Mouse (Mus musculus): Measurements from ENCODE around the gene Knstrn.
A peak's percentile ranks its signal among the peaks of the same experiment; 100 is the strongest.

Knstrn gene

DNA sequence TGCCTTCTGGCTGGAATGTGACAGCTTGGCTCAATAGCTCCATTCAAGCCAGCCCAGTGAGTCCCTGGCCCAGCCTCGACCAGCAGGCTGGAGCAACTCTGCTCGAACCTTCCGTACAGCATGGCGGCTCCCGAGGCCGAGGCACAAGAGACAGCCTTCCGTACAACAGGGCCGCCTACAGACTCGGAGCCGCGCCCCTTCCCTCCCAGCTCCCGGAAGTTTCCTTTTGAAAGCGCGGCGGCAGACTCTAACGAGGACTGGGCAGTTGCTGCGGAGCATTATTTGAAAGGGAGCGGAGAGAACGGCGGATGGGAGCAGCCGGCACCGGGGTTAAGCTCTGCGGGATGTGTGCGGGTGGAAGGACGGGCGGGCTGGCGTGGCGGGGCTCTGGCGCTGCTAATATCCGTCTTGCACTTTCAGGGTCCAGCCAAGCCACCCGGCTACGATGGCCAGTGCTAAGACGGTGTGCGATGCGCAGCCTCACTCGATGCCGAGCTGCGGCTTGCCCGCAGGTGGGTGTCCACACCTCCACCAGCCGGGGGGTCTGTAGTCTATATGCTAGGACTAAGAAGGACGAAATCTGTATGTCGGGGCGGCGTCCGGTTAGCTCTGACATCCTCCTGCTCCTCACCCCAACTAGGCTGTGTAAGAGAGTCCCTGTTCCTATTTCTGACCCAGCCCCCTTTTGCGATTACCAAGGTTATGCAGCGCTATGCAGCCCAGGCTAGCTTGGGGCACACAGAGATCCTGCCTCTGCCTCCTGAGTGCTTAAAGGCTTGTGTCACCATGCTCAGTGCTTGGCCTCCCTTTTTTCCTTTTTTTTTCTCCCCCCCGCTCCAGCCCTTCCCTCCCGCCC, at the start of gene Knstrn:
Gene Knstrn (plus strand): TSS at position 23 of the 856 bp plus-strand sequence.
- peak; percentile 84 to 90 for DNase-seq

DNA sequence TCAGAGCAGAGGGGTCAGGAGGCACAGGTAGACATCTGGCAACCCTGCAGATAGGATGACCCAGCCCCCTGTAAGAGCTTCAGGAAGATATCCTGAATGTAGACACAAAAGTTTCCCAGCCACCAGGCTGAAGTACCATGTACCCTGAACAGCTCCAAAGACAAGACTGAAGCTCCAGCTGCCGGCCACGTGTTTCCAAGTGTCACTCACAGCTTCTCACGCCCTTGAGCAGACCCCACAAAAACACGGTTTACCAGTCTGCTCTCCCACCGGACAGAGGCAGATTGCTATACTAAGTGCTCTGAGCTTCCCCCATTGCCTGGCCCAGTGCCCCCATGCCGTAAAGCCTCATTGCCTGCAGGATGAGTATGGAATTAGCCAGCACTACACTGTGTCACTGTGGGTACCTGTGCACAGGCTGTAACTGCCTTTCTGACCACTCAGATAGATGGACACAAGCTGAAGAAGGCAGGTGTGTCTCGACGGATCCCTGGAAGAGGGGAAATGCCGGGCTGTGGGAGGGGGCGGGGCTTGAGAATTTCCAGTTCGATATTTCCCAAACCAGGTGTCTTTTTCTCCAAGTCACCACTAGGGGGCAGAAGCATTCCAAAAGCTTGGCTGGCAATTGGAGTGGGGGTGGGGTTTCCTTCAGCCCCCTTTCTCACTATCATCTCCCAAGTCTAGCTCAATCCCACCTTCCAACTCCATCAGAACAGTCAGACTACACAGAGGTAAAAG, 49.5 kb upstream of the Knstrn start:
- peak; percentile 59 to 77 for DNase-seq

DNA sequence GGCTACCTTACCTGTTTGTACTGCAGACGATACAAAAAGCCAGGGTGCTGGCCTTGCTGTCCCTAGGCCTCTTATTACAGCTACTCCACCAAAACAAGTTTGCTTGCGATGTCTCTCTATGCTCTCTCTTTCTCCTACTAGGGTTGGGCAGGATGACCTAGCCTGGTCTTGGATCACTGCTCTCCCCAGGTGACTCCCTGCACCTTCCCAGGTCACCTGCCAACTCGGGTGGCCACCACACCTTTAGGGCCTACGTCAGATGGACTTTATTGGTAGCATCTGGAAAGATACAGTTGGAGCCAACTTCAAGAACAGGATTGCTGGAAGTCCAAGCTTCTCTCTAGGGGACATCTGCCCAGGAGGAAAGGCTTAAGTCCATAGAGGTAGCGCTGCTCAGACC, 48.9 kb upstream of the Knstrn start:
- DNase-seq: no peak

DNA sequence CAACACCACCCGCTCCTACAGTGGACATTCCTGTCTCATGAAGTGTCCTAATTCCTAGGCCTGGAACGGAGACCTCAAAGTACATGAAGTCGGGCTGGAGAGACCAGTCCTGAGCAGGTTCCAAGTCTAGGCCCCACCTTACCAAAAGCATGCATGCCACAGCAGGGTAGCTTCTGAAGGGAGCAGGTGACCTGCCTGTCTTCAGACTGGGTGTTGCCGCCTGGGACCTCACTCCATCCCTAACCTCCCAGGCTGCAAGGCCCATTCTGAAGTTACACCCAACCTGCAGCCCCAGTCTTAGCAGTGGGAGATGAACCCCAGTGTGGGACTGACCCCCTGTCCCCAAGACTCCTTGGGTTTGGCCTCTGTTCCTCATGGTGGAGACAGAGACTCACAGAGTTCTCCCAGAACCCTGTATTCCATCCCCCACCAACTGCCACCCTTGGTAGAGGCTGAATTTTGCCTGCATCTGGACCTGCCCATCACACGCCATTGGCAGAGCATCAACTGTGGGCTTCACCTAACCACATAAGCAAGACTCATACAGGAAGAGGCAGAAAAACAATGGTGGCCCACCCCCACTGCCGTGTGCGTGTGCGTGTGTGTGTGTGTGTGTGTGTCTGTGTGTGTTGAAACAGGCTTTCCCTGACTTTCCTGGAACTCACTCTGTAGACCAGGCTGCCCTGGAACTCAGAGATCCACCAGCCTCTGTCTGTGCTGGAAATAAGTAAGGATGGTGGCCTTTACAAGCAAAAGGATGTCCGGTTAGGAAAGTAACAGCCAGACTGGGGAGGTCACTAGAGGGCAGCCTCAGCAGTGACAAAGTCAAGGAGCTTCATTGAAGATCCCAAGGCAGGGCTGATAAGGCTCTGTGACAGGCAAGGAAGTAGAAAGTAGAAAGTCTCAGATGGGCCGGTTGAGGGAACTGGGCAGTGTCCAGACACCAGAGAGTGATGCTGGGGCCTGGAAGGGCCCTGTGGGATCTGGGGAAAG, 47.5 kb upstream of the Knstrn start:
- DNase-seq: no peak

DNA sequence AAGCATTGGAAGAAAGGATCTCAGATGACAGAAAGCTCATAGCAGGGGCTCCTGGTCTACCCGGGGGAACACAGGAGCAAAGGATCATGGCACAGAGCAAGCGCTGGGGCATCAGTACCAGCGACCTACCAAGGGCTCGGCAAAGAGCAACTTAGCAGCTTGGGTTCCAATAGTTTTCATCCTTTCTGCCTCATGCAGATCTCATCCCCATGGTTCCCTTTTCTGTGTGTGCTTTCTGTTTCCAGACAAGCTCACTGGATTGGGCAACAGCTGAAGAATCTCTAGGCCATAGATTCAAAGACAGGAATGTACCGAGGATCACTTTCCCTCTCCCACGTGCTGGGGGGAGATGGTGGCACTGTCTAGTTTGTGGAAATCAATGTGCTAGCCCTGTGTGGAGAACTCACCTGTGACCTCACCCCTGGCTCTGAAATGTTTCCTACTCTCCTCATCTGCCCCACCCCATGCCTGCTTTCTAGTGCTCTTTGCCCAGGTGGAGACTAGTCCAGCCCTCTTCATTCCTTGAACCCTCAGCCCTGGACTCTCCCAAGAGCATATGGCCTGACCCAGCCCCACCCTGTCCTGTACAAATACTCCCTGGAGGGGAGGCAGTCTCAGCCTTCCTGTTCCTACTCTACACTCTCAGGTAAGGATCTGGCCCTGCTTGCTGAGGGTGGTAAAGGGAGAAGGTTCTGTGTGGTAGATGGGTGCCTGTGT, 41.5 kb upstream of the Knstrn start, which contains the start of gene Phgr1:
Gene Phgr1 (plus strand): TSS at position 612 of the 717 bp plus-strand sequence.
- no peak for DNase-seq

DNA sequence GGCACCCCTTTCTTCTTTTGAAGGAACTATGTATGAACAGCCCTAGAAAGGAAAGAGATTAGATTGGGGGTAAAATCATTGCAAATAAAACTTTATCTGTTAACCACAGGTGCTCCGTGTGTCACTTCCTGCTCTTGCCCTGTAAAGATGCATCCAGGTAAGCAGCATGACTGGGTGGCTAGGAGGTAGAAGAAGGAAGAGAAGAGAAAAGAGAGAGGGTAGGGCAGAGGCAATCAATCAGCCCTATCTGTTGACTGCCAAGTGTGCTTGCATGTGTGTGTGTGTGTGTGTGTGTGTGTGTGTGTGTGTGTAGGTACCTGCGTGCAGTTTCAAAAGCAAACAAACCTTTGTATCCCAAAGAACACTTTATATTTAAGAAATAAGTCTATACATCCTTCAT, 39.3 kb upstream of the Knstrn start:
- DNase-seq: no peak

DNA sequence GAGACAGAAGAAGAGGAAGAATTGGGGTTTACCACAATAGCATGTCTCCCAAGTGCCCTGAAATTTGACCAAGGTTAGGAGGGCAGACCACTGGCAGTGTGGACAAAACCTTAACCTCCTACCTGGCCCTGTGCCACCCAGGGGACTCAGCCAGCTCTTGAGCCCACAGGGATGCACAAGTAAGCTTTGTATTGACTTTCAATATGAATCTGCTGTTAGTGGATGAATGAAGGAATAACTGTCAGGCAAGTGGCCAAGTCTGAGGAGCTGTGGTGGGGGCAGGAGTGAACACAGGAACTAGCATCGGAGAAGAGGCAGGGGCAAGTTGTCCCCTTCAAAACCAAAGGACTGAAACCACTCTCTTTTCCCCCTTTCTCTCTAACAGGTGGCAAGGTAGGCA, 38.4 kb upstream of the Knstrn start:
- peak; percentile 41 to 55 for DNase-seq

DNA sequence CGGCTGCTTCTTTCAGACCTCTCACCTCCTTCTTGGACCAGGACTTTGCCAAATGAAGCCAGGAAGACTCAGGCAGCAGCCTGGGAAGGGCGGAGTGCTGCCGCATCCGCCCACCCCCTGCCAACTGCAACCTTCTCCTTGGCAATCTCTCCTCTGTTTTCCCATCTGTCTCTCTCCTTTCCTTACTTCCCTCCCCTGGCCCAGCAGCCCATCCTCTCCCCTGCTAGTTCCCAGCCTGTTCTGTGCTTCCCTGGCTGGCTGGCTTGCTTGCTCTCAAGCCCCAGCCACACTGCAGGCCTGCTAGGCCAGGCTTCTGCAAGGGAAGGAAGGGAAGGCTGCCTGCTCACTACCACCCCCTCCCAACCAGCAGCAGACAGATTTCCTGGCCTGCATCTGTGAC, 38.0 kb upstream of the Knstrn start:
- peak; percentile 74 to 77 for DNase-seq

DNA sequence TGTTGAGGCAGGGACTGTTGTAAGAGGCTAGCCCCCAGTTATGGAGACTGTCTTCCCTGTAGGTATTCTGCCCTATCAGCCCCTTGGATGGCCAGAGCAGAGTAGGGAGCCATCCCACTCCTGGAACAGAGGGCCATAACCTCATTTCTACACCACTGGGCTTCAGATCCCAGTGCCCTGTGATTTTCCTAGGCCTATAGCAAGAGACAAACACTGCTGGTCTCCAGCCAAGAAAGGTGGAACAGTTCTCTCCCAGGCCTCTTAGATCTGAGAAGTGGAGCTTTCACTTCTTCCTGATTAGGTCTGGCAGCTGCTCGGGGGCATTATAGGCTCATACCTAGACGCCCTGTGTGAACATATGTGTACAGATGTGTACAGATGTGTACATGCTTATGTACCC, 37.5 kb upstream of the Knstrn start:
- peak in 1 of 2 experiments; percentile 39 for DNase-seq

DNA sequence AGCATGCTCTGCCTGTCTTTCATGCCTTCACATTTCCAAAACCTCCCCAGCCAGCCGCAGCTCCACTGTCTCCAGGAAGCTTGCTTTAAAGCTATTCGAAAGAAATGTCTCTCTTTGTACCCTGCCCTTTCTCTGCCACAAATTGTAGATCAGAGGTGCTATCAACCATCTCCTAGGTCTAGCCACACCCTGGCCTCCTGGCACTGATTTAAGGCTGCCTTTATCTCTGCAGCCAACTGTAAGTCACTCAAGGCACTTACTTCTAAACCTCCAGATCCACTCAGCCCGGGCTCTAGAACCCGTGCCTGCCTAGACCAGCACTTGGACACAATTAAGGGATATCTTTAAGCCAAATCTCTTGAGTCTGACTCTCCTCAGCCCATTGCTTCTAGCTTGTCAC, 35.4 kb upstream of the Knstrn start:
- no peak for DNase-seq

DNA sequence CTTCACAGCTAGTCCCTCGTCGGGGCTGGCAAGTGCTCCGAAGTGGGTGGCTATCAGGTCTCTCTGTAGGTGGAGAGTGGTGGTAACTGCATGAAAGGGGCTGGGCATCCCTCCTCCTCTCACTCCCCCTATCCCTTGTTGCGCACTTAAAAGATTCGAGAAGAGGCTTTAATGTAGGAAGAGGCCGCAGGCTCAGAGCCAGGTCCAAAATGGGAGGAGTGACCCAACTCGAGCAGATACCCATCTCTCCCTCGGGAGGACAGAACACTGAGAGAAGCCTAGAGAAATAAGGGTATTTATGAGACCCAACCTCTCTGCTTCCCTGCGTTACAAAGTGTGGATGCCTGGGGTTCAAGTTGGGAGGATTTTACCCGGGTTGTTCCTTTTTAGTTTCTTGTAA, 34.7 kb upstream of the Knstrn start:
- DNase-seq: peak; percentile 55 to 63

DNA sequence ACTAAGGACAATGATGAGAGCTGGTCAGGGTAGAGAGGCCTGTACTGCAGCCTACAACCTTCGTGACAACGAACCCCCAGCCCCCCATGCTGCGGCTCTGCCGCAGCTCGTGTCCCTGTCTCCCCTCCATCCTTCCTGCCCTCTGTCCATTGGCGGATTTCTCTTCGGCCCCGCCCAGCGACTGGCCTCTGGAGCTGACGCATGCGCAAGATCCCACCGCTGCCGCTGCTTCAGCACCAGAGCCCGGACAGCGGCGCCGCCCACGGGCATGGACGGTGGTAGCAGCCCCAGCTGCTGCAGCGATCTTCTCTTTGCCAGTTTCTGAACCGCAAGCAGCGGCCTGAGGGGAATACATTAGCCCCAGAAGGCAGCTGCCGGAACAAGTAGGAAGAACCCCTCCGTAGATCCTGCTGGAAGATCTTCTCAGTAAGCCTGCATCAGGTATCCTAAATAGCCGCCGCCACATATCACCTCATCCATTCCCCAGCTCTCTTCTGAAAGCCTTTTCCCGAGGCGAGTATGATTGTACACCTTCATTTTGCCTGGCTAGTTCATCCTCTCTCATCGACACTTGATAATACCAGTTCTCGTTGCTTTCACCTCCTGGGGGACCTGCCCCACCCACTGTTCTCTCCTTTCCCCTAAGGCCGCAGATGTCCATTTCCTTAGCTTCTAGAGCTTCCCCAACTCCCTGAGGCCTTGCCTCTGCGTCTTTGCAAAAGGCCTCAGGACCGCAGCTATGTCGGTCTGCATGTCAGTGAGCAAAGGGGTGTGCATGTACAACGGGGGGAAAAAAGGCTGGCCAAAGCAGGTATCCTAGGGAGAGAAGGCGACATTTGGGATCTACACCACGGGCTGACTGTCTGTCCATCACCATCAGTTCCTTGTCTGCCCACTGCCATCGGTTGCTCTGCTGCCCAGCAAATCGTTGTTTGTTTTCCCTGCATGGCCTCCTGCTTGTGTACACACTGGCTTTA, 34.0 kb upstream of the Knstrn start, which contains the start of gene Disp2:
Gene Disp2 (plus strand): TSS at position 216 of the 977 bp plus-strand sequence.
- peak; percentile 94 to 97 for DNase-seq

DNA sequence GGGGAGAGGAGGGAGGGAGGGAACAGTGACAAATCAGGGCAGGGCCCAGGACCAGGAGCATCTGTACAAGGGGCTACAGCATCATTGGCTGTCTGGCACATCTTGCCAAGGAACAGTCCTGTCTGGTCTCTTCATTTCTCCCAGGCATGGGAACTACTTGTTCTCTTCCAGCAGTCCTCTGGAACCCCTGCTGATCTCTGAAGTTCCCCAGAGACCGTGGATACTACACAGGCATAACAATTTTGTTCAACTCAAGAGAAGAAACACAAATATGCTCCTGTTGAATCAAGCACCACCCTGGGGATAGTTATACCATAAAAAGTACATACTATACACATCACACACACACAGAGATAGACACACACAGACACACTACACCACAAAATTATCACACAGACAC, 32.7 kb upstream of the Knstrn start:
- no peak for DNase-seq

DNA sequence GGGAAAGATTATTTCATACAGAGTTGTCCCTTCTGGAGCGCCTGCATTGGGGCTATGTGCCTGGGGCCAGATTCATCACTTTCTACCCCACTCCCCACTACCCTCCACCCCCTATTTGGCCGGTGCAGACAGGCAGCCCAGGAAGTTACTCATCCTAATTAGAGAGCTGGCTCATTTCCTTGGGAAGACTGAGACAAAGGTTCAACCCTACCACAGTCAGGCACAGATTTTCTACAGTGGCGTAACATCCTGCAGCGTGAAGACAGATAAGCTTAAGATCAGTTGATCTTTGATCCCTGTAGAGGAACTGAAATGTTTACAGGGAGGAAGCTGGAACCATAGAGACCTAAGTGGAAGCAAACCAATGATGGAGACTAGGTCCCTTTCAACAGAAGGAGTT, 31.5 kb upstream of the Knstrn start:
- no peak for DNase-seq

DNA sequence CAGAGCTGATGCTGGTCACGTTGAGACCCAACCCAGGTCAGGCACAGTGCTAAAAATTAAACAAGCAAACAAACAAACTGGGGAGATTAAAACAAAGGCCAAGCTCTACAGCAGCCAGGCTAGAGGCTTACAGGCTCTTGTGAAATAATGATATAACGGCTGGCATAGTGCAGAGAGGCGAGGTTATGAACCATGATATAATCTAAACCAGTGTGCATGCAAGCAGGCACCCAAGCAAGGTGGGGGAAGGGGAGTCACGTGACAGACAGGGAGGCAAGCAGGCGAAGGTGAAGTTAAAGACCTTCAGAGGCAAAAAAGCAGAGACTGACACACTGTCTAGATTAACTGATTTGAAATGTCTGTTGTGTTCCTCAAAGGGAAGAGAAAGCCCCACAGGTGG, 30.7 kb upstream of the Knstrn start:
- no peak for DNase-seq

DNA sequence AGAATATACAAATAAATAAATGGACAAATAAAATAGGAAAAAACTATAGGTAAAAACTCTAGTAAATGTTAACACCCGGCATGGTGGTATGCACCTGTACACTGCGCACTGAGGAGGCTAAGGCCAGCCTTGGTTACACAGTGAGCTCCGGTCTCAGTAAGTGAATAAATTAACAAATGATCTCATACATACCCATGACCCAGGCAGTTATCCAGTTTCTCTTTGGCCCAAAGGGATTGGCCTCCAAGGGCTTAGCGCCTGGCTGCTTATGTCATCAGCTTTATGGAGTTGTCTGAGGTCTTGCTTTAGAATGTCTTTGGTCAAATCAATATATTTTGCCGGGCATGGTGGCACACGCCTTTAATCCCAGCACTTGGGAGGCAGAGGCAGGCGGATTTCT, 30.1 kb upstream of the Knstrn start:
- no peak for DNase-seq

DNA sequence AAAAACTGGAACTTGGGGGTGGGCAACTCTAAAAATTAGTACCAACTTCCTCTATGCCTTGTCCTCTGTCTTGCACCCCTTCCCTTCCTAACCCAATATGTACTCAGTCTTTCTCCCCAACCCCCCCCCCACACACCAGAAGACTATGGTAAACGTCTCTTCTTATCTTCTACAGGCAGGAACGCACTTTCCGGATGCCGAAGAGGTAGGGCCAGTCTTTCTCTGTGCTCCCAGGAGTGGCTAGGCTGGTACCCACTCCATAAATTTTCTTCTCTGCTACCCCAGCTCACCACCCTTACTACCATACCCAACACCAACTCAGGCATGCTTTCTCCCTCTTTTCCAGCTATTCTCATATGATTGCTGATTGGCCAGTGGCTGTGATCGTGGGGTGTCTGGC, 27.3 kb upstream of the Knstrn start:
- DNase-seq: no peak

DNA sequence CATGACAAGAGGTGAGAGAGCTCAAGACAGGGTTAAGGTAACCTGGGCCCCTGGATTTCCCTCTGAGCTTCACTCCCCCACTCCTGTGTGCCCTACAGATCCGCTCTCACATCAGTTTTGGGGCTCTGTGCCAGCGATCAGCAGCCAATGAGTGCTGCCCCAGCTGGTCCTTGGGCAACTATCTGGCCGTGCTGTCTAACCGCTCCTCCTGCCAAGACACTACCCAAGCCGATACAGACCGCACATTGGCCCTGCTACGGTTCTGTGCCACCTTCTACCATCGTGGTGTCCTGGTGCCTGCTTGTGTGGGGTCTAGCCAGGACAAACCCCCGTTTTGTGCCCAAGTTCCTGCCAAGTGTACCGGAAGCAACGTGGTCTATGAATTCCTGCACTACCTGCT, 24.3 kb upstream of the Knstrn start:
- DNase-seq: peak; percentile 85 to 90

DNA sequence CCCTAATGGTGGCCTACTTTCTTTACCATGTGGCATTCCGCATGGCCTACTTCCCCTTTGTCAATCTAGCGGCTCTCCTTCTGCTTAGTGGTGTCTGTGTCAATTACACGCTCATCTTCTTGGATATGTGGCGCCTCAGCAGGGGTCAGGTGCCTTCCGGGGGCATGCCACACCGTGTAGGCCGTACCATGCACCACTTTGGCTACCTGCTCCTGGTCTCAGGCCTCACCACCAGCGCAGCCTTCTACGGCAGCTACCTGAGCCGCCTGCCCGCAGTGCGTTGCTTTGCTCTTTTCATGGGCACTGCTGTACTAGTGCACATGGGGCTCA, 23.6 kb upstream of the Knstrn start:
- no peak for DNase-seq

DNA sequence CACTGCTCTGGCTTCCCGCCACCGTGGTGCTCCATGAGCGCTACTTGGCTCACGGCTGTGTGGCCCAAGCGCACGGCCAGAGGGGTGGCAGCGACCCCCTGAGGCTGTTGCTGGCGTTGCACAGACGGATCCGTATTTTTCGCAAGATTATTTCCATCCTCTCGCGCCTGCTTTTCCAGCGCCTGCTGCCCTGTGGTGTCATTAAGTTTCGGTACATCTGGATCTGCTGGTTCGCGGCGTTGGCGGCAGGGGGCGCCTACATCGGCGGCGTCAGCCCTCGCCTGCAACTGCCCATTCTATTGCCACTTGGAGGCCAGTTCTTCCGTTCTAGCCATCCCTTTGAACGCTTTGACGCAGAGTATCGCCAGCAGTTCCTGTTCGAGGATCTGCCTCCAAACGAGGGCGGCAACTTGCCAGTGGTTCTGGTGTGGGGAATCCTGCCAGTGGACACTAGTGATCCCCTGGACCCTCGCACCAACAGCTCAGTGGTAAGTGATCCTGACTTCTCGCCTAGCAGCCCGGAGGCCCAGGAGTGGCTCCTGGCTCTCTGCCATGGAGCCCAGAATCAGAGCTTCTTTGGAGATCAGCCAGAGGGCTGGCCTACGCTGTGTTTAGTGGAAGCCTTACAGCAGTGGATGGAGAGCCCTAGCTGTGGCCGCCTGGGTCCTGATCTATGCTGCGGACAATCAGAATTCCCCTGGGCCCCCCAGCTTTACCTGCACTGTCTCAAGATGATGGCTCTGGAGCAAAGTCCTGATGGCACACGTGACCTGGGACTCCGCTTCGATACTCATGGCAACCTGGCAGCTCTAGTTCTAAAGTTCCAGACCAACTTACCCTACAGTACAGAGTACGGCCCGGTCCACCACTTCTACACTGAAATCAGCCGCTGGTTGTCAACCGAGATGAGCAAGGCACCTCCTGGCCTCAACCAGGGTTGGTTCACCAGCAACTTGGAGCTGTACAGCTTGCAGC, 23.0 kb upstream of the Knstrn start:
- DNase-seq: peak; percentile 86 to 91

Measured in cerebellum, postnatal 25 days (tissue).